Mouse (Mus musculus) G1E (cell line): ENCODE data around the gene Patj. TPM values are rescaled to one million over a fixed set of nuclear protein-coding genes. Genes with fewer than 3 reads are reported as not detected.

Source experiments
- ATAC-seq: 2 replicates; pipeline ENCODE4 v1.8.0; 2016; ENCODE audit warnings: mild to moderate bottlenecking; ENCODE audit not compliant: insufficient number of reproducible peaks, poor library complexity, low FRiP score, severe bottlenecking; ENCODE audit errors: extremely low read depth
- DNase-seq: peaks from one replicate; pipeline ENCODE4 v3.0.0; 2012; ENCODE audit warnings: low spot score
- H3K27me3 ChIP-seq: 2 replicates; pipeline ENCODE4 v1.6.1; 2012; ENCODE audit warnings: mild to moderate bottlenecking, low read length, inconsistent platforms; ENCODE audit not compliant: insufficient read depth
- H3K36me3 ChIP-seq: replicated peaks from 2 replicates; pipeline ENCODE3; 2012; ENCODE audit warnings: mild to moderate bottlenecking, inconsistent platforms
- H3K4me1 ChIP-seq: 2 replicates; pipeline ENCODE4 v1.6.1; 2012; ENCODE audit warnings: low read depth, low read length, inconsistent platforms, mixed read lengths; ENCODE audit not compliant: insufficient read depth
- H3K4me3 ChIP-seq: 2 replicates; pipeline ENCODE4 v1.5.1; 2012; ENCODE audit warnings: low read depth, mild to moderate bottlenecking, inconsistent platforms, low read length, moderate library complexity, mixed read lengths
- H3K9me3 ChIP-seq: replicated peaks from 2 replicates; pipeline ENCODE4 v1.6.1; 2012; ENCODE audit warnings: inconsistent platforms
- CTCF ChIP-seq: IDR thresholded peaks from 2 replicates; pipeline ENCODE4 v1.5.1; 2012; ENCODE audit warnings: low read depth, low read length, inconsistent platforms, mixed read lengths
- GATA1 ChIP-seq: IDR thresholded peaks from 2 replicates; pipeline ENCODE4 v1.6.1; 2012; ENCODE audit warnings: borderline replicate concordance, low read length, inconsistent platforms, mixed read lengths
- GATA2 ChIP-seq: IDR thresholded peaks from 2 replicates; pipeline ENCODE4 v1.6.1; 2012; ENCODE audit warnings: low read depth, low read length, inconsistent platforms, borderline replicate concordance
- POLR2AphosphoS5 ChIP-seq: IDR thresholded peaks from 2 replicates; pipeline ENCODE4 v1.6.1; 2012; ENCODE audit warnings: low read depth, low read length, inconsistent platforms; ENCODE audit not compliant: insufficient replicate concordance
- TAL1 ChIP-seq: conservative IDR thresholded peaks from 2 replicates; pipeline ENCODE4 v1.6.1; 2012; ENCODE audit warnings: low read depth, low read length, inconsistent platforms, mixed read lengths
- polyA plus RNA-seq: library from polyadenylated mRNA; stranded (reverse); fragments of >175 nt; gene quantifications from 2 replicates; pipeline ENCODE4 v1.2.3, GENCODE M21; 2012
- total RNA-seq, 2 experiments: library from RNA; stranded (forward) in 1 of 2; stranded (reverse) in 1 of 2; fragments of 200-1000 nt in 1 of 2; fragments of >200 nt in 1 of 2; fragmentation: Nextera tagmentation in 1 of 2; gene quantifications; 2 replicates each; pipeline ENCODE4 v1.2.3; 2014 to 2017

Gene Patj
- total and polyA plus RNA-seq, 3 experiments, result 0.82 TPM; not detected in 2

DNA sequence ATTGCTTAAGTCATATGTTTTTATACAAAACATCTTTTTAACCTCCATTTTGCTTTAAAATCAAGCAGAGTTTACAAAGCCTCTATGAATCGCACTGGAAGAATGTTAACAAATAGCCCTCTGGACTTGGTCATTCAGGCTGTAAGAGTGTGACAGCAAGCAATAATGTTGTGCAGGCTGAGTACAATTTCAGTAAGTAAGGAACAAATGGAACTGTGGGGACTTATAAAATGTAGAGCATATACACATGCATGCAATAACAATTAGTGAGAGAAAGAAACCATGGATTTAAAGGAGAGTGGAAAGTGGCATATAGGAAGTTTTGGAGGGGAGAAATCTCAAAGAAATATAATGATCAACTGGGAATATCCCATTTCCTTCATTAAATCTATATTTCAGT is 261.2 kb downstream of the Patj start:
- Histone ChIP-seq H3K4me3 (no peak overlapping the region), H3K27me3 (no peaks in the 10 kb centered on the region), H3K4me1 (no peaks in the 10 kb centered on the region), H3K36me3 (no peaks in the 10 kb centered on the region), H3K9me3 (peaks cover 31% of the 10 kb centered on the region)
- DNase-seq (no peak), ATAC-seq (no peak)
- TF ChIP-seq TAL1, result no peak

DNA sequence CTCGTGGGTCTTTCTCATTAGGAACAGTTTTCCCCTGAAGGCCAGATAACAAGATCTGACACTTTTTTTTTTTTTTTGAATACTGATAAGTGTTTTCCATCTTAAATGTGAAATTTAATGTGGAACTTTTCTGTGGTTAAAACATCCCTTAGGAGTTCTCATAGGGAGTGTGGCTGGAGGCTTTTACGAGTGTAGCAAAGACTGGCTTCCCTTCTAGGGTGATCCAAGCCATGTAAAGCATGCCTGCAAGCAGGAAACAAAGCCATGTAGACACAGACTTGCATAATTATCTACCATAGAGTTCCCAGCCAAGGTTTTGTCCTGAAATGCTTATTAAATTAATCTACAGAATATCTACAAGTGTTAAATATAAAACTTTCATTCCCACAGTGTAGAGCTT is 263.4 kb downstream of the Patj start:
- TF ChIP-seq POLR2AphosphoS5 (no peak), GATA1 (no peak)
- ATAC-seq, result no peak
- no peak for DNase-seq
- H3K9me3 ChIP-seq, result peaks cover 29% of the 10 kb centered on the region
- H3K27me3 ChIP-seq, result no peaks in the 10 kb centered on the region
- no peak overlapping the region for H3K4me3 ChIP-seq
- H3K4me1 ChIP-seq, result no peaks in the 10 kb centered on the region
- no peaks in the 10 kb centered on the region for H3K36me3 ChIP-seq

DNA sequence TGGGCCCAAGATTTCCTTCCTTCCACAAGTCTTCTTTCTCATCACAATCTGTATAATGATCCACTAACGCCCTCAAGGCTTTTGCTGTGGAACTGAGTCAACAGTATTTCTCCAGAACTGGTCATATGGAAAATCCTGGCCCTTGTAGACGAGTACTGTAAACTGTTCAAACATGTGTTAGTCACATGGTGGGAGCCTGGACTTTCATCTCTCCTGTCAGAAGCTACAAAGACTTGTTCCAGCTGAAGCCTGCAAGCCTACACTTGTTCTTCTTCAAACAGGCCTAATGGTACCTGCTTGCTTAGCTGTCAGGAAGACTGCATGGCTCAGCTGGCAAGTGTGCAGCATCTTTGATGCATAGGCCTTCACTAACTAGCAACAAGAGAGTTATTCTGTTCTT is 264.9 kb downstream of the Patj start:
- TF ChIP-seq TAL1 (no peak), GATA2 (no peak), GATA1 (no peak), CTCF (no peak), POLR2AphosphoS5 (no peak)
- H3K4me3 ChIP-seq, result no peak overlapping the region
- ATAC-seq, result no peak
- no peak for DNase-seq
- peaks cover 31% of the 10 kb centered on the region for H3K9me3 ChIP-seq
- no peaks in the 10 kb centered on the region for H3K4me1 ChIP-seq
- H3K36me3 ChIP-seq, result no peaks in the 10 kb centered on the region
- no peaks in the 10 kb centered on the region for H3K27me3 ChIP-seq

DNA sequence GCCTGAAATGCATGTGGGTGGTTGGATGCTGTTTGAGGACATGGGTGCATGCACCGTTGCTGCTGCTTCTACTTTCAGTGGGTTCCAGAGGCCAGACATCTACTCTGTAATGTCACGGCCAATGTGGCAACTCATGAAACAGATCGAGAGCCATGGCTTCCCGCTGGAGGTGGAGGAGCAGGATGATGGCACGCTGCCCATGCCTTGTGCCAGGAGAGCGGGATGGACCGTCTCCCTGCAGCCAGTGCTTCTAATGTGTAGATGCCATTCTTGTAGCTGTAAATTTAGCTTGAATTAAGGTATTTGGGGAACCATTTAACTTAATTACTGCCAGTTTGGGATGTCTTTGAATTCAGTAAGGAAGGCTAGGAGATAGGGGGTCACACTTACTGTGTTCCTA is 270.3 kb downstream of the Patj start:
- TF ChIP-seq GATA1 (no peak), GATA2 (no peak), POLR2AphosphoS5 (no peak), TAL1 (no peak), CTCF (no peak)
- no peak for ATAC-seq

DNA sequence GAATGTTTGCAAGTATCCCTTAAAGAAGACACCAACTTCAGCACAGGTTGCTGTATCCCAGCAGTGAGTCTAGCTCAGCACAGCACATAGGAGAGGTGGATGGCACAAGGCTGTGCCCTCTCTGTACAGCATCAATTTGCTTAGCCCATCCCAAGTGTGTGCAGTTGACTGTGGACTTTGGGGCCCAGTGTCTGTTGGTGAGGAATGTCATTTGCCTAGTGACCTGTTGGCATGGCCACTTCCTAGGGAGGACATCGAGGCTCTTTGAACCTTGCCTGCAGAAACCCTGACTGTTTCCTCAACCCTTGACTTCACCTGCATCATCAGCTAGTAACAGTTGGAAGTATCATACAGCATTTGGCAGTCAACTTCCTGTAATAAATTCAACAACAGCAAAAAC is 270.9 kb downstream of the Patj start:
- ATAC-seq (no peak), DNase-seq (no peak)
- H3K4me1 ChIP-seq, result no peaks in the 10 kb centered on the region
- H3K9me3 ChIP-seq, result peaks cover 49% of the 10 kb centered on the region
- TF ChIP-seq CTCF, result no peak
- TF ChIP-seq POLR2AphosphoS5, result no peak
- TF ChIP-seq GATA1, result no peak
- TF ChIP-seq GATA2, result no peak
- no peak for TF ChIP-seq TAL1
- H3K36me3 ChIP-seq, result no peaks in the 10 kb centered on the region
- no peak overlapping the region for H3K4me3 ChIP-seq
- H3K27me3 ChIP-seq, result no peaks in the 10 kb centered on the region

More for the DNA sequence above, 270.3 kb downstream of the Patj start:
- DNase-seq, result no peak
- Histone ChIP-seq H3K36me3 (no peaks in the 10 kb centered on the region), H3K4me3 (no peak overlapping the region), H3K9me3 (peaks cover 46% of the 10 kb centered on the region), H3K4me1 (no peaks in the 10 kb centered on the region), H3K27me3 (no peaks in the 10 kb centered on the region)

DNA sequence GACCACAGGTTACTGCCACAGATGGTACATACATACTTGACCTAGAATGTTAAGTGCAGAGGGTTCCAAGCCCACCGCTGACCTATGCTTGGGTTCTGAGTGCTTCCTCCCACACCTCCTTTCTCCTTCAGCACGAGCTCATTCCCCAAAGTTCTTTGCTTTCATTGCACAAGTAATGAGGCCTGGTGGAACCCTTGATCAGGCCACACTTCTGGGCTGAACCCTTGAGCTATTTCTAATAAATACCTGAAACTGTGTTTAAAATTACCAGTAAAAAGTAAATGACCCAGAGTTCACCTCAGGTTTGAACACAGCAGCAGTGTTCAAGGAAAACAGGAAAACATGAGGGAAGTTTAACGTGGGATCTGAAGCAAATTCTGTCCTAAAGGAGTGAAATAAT is 271.4 kb downstream of the Patj start:
- no peaks in the 10 kb centered on the region for H3K36me3 ChIP-seq
- H3K9me3 ChIP-seq, result peaks cover 50% of the 10 kb centered on the region
- ATAC-seq, result no peak
- no peak for TF ChIP-seq CTCF
- TF ChIP-seq GATA1, result no peak
- no peak for TF ChIP-seq TAL1
- no peak for TF ChIP-seq GATA2
- TF ChIP-seq POLR2AphosphoS5, result no peak
- no peaks in the 10 kb centered on the region for H3K4me1 ChIP-seq
- no peak overlapping the region for H3K4me3 ChIP-seq
- DNase-seq, result no peak
- no peaks in the 10 kb centered on the region for H3K27me3 ChIP-seq

DNA sequence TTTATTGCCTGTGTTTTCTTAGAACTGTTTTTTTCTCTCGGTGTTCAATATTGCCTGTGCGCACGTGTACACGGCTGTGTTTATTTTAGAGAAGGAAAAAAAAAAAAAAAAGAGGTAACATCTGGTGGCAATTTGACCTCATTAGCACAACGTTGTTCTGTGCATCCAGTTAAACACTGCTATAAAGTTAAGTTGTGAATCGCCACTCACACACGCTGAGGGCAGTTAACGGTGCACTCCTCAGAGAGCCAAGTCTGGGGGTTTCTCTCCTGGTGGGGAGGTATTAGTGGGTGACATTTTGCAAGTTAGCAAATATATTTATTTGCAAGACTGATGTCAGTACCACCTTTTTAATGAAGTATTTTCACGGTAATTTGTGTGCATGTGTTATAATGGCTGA is 281.9 kb downstream of the Patj start:
- ATAC-seq (no peak), DNase-seq (no peak)
- Histone ChIP-seq H3K4me3 (no peak overlapping the region), H3K27me3 (no peaks in the 10 kb centered on the region), H3K4me1 (no peaks in the 10 kb centered on the region), H3K9me3 (peaks cover 45% of the 10 kb centered on the region), H3K36me3 (no peaks in the 10 kb centered on the region)
- TF ChIP-seq CTCF, result no peak
- TF ChIP-seq GATA1, result no peak
- TF ChIP-seq TAL1, result no peak
- no peak for TF ChIP-seq GATA2
- no peak for TF ChIP-seq POLR2AphosphoS5
